Mouse (Mus musculus): ENCODE results near the gene Gm1673.

DNA sequence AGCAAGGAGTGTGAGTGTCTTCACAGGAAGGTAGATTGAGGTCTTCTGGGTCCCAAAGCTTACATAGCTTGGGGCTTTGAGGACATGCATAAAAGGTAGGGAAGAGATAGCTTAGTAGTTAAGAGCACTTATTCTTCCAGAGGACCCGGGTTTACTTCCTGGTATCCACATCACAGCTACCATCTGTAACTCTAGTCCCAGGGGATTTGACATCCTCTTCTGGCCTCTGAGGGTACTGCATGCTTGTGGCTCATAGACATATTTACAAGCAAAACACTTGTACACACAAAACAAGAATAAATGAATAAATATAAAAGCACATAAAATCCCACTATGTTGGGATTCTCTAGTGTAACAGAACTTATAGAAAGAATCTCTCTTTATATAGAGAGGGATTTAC lies 31.4 kb downstream of the Gm1673 start:
- no peak for TF ChIP-seq POLR2A (IDR thresholded peaks at IDR 0.05; ENCODE audit: low read depth, low read length)
- no peak for TF ChIP-seq CTCF (IDR thresholded peaks at IDR 0.05; ENCODE audit: extremely low read depth, insufficient read depth, insufficient read length, insufficient replicate concordance)

All from spleen, adult 2 months (tissue).